Mouse (Mus musculus): Measurements from ENCODE around the gene Crybb1. TPM values are rescaled to one million over a fixed set of nuclear protein-coding genes. Genes with fewer than 3 reads are reported as not detected.

The Crybb1 gene
- total RNA-seq, 2 experiments from 2014 or later = not detected

DNA sequence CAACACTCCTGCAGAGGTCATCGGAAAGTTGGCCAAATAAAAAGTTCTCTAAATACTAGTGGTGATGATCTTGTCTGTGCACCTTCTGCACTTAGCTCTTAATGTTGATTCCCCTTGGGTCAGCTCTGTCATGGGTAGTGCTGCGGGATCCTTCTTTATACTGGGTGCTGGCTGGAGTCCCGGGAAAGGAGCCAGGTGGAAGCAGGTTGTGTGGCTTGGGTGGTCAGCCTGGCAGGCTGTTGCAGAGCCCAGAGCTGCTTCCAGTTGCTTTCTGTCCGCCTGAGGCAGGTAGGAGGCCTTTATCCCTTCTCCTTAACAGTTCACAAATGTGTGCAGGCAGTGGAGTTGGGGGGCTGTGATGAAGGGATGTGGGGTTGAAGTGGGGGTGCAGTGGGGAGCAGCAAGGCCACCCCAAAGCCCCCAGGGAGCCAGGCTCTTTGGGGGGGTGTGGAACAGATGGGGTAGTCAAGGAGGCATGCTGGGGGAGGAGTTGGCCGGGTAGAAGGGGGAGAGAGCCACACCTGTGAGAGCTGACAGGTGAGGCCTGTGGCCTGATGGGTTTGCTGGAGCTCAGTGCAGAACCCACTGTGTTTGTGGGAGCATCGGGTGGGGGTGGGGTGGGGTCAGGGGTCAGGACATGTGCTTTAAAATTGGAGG is 26.6 kb downstream of the Crybb1 start:
- no peak for ATAC-seq (replicated peaks; ENCODE audit: low FRiP score, poor library complexity, severe bottlenecking)

DNA sequence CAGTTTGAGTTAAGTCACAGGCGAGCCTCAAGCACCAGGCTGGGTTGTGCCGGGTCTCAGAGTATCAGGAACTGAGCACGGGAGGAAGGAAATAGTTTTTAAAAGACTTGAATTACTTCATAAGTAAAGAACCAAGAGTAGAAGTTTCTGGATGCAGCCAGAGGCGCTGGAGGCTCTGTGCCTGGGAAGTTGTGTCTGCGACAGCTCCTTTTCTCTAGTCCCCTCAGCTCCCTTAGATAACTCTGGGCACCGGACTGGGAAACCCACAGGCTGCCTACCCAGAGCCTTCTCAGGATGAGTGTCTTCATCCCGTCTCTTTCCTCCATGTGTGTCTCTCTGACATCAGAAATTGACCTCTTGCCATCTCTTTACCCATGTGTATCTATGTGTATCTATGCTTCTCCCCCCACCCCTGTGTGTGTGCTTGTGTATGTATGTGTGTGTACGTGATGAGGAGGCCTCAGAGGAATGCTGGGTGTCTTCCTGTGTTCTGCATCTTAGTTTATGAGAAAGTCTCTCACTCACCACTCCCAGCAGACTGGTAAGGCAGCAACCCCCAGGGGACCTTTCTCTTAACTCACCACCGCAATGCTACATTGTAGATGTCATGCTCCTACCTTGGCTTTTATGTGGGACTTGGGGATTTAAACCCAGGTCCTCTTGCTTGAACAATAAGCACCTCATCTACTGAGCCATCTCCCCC is 27.3 kb downstream of the Crybb1 start:
- no peak for ATAC-seq (replicated peaks; ENCODE audit: low FRiP score, poor library complexity, severe bottlenecking)

DNA sequence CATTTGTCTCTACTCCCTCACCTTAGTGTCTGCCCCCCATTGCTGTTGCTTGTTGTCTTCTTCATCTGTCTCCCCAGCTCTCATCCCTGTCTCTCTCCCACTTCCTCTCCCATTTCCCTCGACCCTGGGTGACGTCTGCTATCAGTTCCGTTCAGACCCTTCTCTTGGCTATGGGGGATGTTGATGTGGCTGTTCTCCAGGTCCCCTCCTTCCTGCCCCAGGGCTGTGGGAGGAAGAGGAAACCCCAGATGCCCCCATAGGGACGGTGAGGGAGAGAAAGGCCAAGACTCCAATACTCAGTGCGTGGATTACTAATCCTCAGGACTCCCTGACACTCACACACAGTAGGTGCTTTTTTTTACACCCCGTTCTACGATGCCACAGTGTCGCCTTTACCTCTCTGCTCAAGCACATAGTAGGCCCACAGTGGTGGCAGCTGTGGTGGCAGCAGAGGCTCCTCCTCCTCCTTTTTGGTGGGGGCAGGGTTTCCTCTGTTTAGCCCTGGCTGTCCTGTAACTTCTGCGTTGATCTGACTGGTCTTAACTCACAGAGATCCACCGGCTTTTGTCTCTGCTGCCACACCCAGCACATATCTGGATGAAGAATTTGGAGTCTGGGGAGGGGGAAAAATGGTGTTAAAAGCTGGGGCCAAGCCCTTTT is 28.1 kb downstream of the Crybb1 start:
- ATAC-seq (replicated peaks; ENCODE audit: low FRiP score, poor library complexity, severe bottlenecking) = no peak

DNA sequence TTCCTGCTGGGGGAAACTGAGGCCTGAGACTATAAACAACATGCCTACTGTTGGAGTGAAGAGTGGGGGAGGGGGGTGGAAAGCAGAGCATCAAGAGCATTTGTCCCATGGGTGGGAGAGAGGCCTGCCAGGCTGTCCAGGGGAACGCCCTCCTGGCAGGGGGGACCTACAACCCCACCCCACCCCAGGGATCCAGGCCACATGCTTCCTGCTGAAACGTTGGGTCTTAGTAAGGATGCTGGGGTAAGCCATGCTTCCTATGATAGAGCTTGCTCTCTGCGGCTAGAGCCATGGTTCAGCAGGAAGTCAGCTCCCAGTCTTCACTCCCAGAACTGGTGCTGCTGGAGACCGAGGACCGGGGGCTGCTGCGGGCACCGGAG is 28.6 kb downstream of the Crybb1 start:
- ATAC-seq (replicated peaks; ENCODE audit: low FRiP score, poor library complexity, severe bottlenecking) = no peak

DNA sequence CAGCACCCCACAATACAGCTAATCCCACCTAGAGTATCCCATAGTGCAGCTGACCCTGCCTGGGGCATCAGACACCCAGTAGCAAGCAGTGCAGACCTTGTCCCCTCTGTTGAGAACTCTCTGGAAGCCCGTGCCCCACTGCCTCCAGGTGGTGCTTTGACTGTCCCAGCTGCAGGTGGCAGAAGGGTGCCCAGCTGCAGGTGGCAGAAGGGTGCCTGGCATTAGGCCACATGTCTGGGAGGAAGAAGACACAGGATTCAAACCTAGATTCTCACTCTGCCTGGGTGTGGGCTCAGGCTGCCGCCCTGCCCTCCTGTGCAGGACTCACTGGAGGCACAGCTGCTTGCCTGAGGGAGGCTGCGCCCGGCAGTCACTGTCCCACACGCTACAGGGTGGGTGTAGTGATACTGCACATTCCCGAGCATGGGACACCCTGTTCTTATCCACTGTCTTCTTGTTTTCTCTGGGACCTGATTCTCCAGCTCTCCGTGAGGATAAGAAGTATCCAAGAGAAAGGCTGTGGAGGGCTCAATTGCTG is 30.0 kb downstream of the Crybb1 start:
- ATAC-seq (replicated peaks; ENCODE audit: low FRiP score, poor library complexity, severe bottlenecking) = no peak

DNA sequence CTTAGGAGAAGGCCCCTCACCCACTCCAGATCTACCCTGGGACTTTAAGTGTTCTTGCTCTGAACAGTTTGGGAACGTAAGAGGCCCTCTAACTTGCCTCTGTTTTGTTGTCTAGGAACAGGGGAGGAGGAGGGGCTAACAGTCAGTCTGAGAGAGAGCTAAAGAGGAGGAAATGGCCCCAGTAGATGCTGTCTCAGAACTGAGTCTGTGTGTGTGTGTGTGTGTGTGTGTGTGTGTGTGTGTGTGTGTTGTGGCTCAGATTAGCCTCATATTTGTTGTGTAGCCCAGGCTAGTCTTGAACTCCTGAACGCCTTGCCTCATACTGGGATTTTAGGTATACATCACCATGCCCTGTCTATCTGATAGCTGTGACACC is 31.0 kb downstream of the Crybb1 start:
- ATAC-seq (replicated peaks; ENCODE audit: low FRiP score, poor library complexity, severe bottlenecking) = no peak

DNA sequence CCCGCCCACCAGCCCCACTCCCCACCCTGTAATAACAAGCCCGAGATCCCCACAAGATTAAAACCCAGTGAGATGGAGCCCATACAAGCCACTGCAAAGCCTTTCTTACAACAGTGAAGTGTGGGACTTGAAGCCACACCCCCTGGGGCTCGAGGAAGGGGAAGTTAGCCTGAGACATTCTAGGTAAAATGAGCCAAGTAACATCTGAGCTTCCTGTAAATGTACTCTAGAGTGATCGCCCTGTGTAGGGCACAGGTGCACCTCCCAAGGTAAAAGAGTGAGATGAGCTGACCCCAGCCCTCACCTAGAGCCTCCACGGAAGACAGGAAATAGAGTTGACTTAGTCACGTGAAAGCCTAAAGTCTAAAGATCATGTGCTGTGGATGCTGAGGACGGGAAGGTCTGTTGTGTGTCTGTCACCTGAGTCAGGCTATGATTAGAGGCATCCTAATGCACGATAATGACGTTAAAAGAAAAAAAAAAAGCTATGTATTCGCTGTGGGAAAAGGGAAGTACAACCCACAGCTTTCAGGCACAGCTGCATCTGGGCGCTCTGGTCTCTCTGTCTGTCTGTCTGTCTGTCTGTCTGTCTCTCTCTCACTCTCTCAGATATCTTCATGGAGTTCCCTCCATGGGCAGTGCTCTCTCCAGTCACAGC is 31.5 kb downstream of the Crybb1 start:
- ATAC-seq (replicated peaks; ENCODE audit: low FRiP score, poor library complexity, severe bottlenecking) = no peak

DNA sequence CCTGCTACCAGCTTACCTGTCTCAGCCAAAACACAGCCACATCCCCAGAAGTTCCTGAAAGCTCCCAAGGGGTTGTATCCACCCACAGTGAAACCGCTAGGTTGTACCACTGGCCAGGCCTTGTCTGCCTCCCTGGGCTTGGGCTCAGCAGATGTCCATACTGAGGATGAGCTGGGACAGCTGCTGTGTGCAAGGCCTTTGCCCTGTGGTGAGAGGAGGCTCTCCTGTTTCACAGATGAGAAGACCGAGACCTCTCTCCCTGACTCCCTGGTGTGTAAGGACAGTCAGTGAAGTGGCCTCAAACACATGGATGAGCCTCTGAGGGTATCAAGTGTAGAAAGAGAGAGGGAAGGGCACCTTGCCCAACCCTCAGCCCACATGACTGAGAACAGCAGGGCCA is 32.0 kb downstream of the Crybb1 start:
- no peak for ATAC-seq (replicated peaks; ENCODE audit: low FRiP score, poor library complexity, severe bottlenecking)

DNA sequence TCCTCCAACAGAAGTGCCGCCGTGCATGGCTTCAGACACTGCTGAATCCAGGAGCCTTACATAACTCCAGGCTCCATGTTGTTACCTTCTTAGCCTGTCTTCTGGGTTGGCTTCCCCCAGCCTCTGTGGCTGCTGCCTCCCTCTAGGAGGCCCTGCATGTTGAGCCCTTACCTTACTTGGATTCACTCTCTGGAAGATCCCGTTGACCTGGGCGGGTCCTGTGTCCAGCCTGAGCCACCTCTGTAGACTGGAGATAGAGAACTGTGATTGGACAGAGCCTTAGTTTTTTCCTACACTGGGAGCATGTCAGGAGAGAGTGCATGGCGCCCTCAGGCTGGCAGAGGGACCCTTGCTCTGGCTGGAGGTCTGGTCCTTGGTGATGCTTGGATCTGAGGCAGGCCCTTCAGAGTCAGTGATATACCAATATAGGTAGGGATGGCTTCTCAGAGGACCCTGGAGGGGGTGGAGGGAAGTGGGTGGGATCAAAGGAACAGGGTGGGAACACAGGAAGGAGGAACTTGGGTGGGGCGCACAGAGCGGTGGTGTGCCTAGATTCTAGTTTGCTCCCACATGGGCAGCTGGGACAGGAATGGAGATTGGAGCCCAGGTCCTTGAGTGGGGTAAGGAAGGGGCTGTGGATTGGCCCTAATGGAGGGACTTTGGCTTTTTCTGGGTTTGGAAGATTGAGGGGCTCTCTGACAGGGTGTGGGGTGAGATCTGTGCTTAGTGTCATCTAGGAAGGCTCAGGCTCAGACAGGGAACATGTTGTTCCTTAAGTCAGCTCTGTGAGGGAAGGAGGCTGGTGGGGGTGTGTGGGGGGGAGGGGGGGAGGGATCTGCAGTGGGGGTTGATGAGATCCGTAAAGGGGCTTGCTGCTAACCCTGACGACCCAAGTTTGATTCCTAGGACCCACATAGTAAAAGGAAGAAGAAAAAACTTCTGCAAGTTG is 32.9 kb downstream of the Crybb1 start:
- no peak for ATAC-seq (replicated peaks; ENCODE audit: low FRiP score, poor library complexity, severe bottlenecking)

DNA sequence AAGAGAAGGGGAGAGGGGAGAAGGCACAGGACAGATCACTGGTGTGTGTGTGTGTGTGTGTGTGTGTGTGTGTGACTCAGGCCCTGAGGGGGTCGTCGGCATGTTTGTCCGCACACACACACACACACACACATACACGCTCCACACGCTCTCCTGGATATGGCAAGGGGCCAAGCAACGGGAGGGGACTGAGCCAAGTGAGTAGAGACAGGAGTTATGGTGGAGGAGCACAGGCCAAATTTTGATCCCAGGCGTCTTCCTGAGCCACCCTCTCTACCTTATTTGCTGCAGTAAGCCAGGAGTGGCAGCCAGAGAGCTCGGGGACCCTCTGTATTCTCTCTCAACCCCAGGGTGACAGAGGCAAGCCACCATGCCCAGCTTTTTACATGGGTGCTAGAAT is 33.6 kb downstream of the Crybb1 start:
- no peak for ATAC-seq (replicated peaks; ENCODE audit: low FRiP score, poor library complexity, severe bottlenecking)

DNA sequence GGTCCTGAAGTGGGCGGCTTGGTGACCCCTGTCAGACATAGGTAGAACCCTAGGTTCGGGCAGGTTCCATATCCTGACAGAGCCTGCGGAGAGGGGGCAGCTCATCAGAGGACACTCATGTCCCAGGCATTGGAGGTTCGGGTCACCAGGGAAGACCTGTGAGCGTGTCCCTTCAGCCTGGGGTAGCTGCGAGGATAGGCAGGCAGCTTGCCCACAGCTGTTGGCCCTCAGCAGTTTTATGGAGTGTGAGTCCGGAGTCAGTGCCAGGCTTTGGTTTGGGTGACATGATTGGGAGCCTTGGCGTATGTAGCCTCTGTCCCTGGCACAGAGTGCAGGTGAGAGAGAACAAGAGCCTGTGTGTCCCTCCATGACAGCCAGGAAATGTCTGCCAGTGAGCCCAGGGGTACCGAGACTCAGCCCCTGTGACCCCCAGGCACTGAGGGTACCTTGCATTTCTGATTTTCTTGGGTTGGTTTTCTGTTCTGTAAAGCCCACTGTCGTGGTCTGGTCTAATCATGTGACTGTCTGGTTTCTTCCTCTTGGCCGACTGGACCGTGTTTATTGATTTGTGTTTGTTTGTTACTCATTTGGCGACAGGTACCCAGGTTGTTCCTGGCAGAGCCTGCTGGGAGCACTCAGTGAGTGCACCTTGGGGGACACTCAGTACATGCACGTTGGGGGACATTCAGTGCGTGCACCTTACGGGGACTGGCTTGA is 34.4 kb downstream of the Crybb1 start:
- no peak for ATAC-seq (replicated peaks; ENCODE audit: low FRiP score, poor library complexity, severe bottlenecking)

DNA sequence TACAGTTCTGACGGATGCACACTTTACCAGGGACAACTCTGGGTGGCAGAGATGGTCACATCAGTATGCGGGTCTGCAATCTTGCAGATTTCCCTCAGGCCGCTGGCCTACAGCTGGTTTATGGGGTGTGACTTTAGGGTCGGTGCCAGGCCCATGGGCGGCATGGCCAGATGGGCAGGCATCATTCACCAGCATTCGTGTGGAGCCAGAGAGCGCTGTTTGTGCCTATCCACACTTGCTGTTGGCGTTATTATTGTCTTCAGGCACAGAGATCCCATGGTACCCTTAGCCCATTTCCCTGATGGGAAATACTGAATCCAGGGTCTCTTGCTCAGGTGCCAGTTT is 34.9 kb downstream of the Crybb1 start:
- ATAC-seq (replicated peaks; ENCODE audit: low FRiP score, poor library complexity, severe bottlenecking) = no peak

DNA sequence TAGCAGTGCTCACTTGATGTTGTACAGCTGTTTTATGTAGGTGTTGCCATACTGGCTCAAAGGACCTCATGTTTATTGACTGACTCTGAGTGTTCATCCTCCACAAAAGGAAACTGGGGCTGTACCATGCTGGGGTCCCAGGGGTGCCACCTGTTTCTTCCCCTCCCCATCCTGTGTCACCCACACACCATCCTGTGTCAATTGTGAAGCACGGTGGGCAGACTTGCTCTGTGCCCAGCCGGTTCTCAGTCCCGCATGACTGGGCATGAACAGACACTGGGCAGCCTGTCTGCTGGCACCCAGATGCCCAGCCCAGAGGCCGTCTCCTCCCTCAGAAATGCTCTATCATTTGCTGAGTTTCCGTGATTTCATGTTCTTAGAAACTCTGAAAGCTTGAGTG is 36.3 kb downstream of the Crybb1 start:
- ATAC-seq (replicated peaks; ENCODE audit: low FRiP score, poor library complexity, severe bottlenecking) = no peak

DNA sequence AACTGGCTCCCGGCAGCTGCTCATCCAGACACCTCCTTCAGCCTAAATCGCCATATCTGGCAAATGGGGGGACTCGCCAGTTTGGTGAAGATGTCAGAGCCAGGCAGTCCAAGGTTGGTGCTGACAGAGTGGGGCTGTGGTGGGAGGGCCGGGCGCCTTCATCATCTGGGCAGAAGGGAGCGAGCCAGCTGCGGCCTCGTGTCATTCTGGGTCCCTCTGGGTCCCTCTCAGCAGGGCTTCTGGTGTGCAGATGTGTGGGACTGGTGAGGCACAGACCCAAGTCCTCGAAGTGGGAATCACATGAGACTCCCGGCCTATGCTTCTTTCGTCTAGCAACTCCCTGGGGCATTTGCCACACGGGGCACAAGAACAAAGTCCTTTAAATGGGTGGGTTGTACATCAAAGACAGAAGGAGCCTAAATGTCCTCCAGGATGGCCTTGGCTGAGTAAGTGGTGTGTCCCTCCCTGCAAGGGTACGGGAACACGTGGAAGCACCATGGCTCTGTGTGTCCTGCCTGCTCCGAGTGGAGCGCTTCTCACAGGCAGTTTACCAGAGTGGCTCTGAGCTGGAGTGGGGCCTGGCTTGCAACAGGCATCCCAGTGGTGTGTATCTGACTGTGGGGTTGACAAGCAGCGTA is 36.8 kb downstream of the Crybb1 start:
- ATAC-seq (replicated peaks; ENCODE audit: low FRiP score, poor library complexity, severe bottlenecking) = no peak

DNA sequence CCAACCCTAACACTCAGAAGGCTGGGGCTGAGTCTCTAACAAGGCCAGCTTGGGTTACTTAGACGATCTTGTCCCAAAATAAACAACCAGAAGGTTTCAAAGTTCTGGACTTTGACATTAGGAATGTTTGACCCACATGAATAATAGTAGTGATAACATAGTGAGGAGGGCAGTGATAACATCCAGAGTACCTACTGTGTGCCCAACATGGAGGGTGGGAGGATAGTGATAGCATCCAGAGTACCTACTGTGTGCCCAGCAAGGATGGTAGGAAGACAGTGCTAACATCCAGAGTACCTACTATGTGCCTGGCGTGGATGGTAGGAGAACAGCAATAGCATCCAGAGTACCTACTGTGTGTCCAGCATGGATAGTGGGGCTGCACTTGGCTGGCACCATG is 38.2 kb downstream of the Crybb1 start:
- no peak for ATAC-seq (replicated peaks; ENCODE audit: low FRiP score, poor library complexity, severe bottlenecking)

DNA sequence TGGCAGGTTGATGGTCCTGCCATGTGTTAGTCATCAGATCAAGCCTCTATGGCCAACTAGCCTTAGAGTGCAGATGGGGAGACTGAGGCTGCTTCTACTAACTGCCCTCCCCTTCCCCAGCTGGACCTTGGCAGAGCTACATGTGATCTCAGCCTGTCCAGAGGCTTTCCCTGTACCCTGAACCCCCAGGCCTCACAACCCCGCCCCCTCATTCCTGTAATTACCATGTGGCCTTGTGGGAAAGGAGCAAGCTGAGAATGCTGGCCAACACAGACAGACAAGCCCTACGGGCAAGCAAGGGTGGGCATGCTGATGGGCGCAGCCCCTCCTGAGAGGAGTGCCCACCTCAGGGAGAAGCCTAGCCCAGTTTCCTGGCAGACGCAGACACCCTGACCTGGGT is 39.1 kb downstream of the Crybb1 start:
- ATAC-seq (replicated peaks; ENCODE audit: low FRiP score, poor library complexity, severe bottlenecking) = no peak

DNA sequence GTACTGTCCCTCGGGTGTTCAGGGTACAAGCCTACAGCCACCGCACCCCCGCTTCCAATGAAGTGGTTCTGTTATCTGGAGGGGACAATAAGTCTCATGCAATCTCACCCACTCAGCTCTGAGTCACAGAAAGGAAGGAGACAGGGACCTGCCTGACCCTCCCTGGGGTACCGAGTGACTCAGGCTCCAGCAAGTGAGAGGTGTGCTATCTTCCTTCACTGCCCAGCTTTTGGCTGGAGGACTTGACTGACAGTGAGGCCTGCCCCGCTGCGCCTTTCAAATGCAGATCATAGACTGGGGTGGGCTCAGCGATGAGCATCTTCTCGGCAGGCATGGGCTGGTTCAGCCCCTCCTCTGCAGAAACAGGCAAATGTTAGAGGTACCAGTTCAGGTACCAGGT is 39.5 kb downstream of the Crybb1 start:
- no peak for ATAC-seq (replicated peaks; ENCODE audit: low FRiP score, poor library complexity, severe bottlenecking)

DNA sequence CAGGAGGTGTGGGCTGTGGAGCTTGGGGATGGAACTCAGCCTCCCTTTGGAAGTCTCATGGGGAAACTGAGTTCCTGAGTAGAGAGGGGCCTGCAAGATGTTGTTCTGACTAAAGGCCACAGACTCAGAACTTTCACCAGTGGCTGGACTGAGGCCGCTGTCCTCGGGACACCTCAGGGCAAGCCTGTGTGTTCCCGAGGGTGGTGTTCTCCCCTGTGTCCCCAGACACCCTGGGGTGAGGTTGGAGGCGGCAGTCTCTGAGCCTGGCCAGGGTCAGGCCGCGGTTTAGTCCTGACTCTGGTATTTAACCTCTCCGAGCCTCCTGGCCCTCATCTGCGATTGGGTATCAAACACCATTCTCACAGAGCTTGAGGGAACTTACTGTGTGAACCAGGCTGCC is 39.9 kb downstream of the Crybb1 start:
- no peak for ATAC-seq (replicated peaks; ENCODE audit: low FRiP score, poor library complexity, severe bottlenecking)
